Mouse (Mus musculus): Measurements from ENCODE around the gene Lhfpl3.

DNA sequence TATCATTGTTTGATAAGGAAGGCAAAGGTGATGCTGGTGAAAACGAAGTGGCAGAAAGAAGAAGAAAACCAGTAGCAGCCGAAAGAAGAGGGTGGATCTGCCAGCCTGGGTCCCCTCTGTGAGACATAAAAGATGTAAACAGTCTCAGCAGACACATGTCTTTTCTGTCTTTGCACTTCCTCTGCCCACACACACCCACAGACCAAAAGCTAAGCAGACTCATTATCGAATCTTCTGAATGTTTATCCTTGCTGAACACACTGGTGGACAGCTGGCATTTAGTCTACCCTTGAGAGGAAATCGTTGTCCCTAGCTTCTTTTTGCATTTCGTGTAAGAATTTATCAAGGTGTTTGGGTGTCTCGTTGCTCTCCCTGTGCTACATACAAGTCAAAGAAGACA, 443.8 kb downstream of the Lhfpl3 start:
- TF ChIP-seq CTCF (IDR thresholded peaks at IDR 0.05; ENCODE audit: borderline replicate concordance, control insufficient read depth, extremely low read depth, insufficient read depth, low read length, poor library complexity) = no peak
- no peak for TF ChIP-seq POLR2A (IDR thresholded peaks at IDR 0.05; ENCODE audit: control insufficient read depth, extremely low read depth, insufficient read depth, low read length, poor library complexity)

All from thymus, adult 2 months (tissue).